Mouse (Mus musculus): Measurements from ENCODE around the gene Kera. TPM values are rescaled to one million over a fixed set of nuclear protein-coding genes. Genes with fewer than 3 reads are reported as not detected.

Gene Kera
- total RNA-seq, 1 experiment from 2014 or later: not detected

DNA sequence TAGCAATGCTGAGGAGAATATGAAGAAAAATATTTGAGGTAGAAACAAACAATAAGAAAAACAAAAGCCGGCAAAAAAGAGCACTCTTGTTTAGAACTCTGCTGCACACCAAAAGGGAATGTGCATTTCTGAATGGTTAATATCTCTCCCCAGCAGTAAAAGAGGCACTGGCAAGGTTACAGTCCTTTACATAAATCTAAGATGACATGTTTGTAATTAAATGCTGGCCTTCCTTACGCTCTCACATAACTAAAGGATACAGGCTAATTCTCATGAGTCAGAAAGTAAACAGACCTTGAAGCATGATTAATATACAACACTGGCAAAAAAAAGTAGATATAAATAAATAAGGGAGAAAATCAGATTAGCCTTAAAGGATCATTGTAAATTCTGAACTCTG is 43.7 kb downstream of the Kera start:
- no peak for ATAC-seq (replicated peaks; ENCODE audit: insufficient number of reproducible peaks, low FRiP score, low TSS enrichment, poor library complexity, severe bottlenecking)

GRCm38 (mm10) chr10:97659489-97659888 is 52.8 kb downstream of the Kera start:
- no peak for ATAC-seq (replicated peaks; ENCODE audit: insufficient number of reproducible peaks, low FRiP score, low TSS enrichment, poor library complexity, severe bottlenecking)

Other genes with a start within 250 kb of the Kera start
- not detected in 3 replicates for gene Dcn, start 127.3 kb upstream of the Kera start, total RNA-seq (2017)
- not detected in 3 replicates for gene Lum, start 41.8 kb upstream of the Kera start, total RNA-seq (2017)
- gene Epyc, start 37.2 kb downstream of the Kera start, total RNA-seq (2017): not detected in 3 replicates
- not detected in 3 replicates for gene Ccer1, start 86.2 kb downstream of the Kera start, total RNA-seq (2017)
- gene C030005K15Rik, start 119.9 kb downstream of the Kera start, total RNA-seq (2017): not detected in 3 replicates